Mouse (Mus musculus) embryonic fibroblast, embryonic 13.5 days (primary cell): ENCODE data around the gene Slx4. TPM values are rescaled to one million over a fixed set of nuclear protein-coding genes. Genes with fewer than 3 reads are reported as not detected.

Source experiments
- H3K27ac ChIP-seq: 2 replicates; pipeline ENCODE4 v1.5.1; 2012; ENCODE audit warnings: low read length, control low read depth, inconsistent platforms; ENCODE audit not compliant: insufficient read depth
- H3K4me1 ChIP-seq: 2 replicates; pipeline ENCODE4 v1.6.1; 2011; ENCODE audit warnings: low read length; ENCODE audit not compliant: control insufficient read depth, insufficient read depth
- H3K4me3 ChIP-seq: 2 replicates; pipeline ENCODE4 v1.5.1; 2011; ENCODE audit warnings: mild to moderate bottlenecking, control low read depth, low read length; ENCODE audit not compliant: insufficient read depth
- CTCF ChIP-seq: IDR thresholded peaks from 2 replicates; pipeline ENCODE4 v1.5.1; 2011; ENCODE audit warnings: mild to moderate bottlenecking, control low read depth, low read length, moderate library complexity, borderline replicate concordance; ENCODE audit not compliant: insufficient read depth
- POLR2A ChIP-seq: IDR thresholded peaks from 2 replicates; pipeline ENCODE4 v1.6.1; 2011; ENCODE audit warnings: low read depth, mild to moderate bottlenecking, control low read depth, low read length, moderate library complexity
- polyA plus RNA-seq: library from polyadenylated mRNA; stranded (reverse); fragments of >200 nt; gene quantifications from 2 replicates; pipeline ENCODE4 v1.2.4, GENCODE M21; 2011; ENCODE audit warnings: low read depth; ENCODE audit not compliant: missing spikeins, insufficient read length

Slx4 gene
- polyA plus RNA-seq = 34.3 and 35.1 TPM in 2 replicates

DNA sequence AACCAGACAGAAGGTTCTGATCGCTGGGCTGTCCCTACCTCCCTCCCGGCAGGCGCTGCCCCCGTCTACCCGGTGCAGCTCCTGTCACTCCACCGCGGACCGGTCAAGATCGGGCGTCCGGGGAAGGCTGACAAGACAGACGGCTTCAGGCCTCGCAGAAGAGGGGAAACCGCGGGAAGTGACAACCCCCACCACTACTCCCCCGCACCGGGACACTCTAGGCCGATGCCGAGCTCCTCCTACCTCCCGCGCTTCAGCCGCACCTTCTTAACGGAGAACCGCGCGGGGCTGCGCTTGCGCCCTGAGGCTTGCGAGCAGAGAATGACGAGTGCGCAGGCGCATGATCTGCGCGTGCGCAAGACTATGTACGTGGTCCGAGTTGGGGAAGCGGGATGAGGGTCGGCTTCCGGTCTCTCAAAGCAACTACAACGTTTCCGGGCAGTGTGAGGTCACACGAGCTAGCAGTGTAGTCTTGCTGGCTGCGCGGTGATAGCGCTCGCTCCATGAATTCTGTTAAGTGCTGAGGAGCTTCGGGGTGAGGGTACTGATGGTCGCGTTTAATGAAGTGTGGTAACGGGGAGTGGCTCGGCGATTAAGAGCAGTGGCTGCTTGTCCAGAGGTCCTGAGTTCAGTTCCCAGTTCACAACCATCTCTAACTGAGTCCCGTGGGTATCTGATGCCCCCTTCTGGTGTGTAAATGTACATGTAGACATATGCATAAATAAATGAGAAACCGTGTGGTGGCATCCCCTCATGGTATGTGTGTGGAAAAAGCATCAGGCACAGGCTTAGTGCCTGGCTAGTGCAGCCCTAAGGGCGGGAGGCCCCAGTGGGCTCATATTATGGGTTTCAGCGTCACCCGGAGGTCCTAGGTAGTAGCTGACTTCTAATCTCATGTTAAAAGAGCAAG is at the start of gene Slx4:
Gene Slx4, minus strand, starts transcription at position 282 of the 910 bp plus-strand sequence.
- TF ChIP-seq CTCF = no peak
- peak; percentile 96 for TF ChIP-seq POLR2A
- peak within 1 kb of the TSS; percentile 79 for H3K27ac ChIP-seq
- H3K4me3 ChIP-seq = peak within 1 kb of the TSS; percentile 84
- H3K4me1 ChIP-seq = no peaks in the 10 kb centered on the region

DNA sequence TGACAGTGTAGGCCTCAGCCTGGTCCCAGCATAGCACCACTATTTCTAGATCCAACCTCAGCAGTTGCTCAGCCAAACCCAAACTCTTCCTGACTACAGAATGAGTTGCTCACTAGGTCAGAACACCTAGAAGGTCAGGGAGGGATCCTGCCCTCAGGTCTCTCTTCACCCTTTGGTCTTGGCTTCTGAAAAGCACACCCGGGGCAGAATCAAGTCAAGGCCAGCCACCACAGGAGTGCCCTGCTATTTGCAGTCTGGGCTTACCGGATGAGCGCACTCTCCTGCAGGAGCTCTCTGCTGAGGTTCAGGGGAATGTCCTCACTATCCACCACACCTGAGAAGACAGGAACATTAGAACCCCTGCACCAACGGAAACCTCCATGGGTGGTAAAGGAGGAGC is 49.0 kb upstream of the Slx4 start:
- Histone ChIP-seq H3K4me1 (no peaks in the 10 kb centered on the region), H3K4me3 (no peak overlapping the region), H3K27ac (no peak overlapping the region)
- TF ChIP-seq POLR2A (no peak), CTCF (no peak)

GRCm38 (mm10) chr16:4045524-4045923 is 42.0 kb upstream of the Slx4 start:
- Histone ChIP-seq H3K4me3 (no peak overlapping the region), H3K4me1 (no peaks in the 10 kb centered on the region), H3K27ac (no peak overlapping the region)
- TF ChIP-seq CTCF = no peak
- TF ChIP-seq POLR2A = no peak

DNA sequence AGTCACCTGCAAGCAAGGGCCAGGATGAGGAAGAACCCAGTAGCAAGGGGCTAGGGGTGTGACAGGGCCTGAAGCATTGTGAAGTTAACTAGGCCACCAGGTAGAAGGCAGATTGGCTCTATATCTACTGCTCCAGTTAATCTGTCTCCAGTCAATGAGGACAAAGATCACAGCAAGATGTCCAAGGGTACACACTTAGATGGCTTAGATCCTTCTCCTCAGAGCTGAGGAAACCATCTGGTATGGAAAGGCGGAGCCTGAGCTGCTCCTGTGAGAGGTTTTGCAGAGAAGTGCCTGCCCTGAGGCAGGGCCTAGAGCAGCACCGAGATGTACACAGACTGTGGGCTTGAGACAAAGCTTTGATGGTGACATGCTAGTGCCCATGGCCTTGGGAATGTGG is 40.5 kb upstream of the Slx4 start:
- H3K4me1 ChIP-seq = no peaks in the 10 kb centered on the region
- TF ChIP-seq CTCF = no peak
- H3K27ac ChIP-seq = no peak overlapping the region
- H3K4me3 ChIP-seq = no peak overlapping the region

GRCm38 (mm10) chr16:4041646-4042045 is 38.1 kb upstream of the Slx4 start:
- TF ChIP-seq CTCF (no peak), POLR2A (no peak)
- no peak overlapping the region for H3K4me3 ChIP-seq
- H3K27ac ChIP-seq = no peak overlapping the region
- H3K4me1 ChIP-seq = no peaks in the 10 kb centered on the region

GRCm38 (mm10) chr16:4040206-4040605 is 36.6 kb upstream of the Slx4 start:
- H3K27ac ChIP-seq = no peak overlapping the region
- no peaks in the 10 kb centered on the region for H3K4me1 ChIP-seq
- TF ChIP-seq CTCF = no peak
- TF ChIP-seq POLR2A = no peak
- H3K4me3 ChIP-seq = no peak overlapping the region

DNA sequence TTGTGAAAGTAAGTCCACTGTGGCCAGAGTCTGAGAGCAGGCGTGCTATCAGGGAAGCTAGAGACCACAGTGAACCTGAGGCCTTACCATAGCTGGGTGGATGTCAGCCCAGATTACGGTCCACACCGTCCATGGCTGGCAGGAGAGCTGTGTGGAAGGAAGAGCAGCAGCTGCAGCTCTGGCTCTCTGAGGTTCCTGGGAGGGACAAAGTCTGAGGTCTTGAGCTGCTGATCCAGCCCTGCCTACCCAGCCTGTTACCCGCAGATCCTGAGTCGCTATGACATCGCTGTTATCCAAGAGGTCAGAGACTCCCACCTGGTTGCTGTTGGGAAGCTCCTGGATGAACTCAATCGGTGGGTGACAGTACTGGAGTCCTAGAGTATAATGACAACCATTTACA is 34.1 kb upstream of the Slx4 start:
- Histone ChIP-seq H3K4me1 (no peaks in the 10 kb centered on the region), H3K27ac (no peak overlapping the region), H3K4me3 (no peak overlapping the region)
- no peak for TF ChIP-seq POLR2A
- no peak for TF ChIP-seq CTCF

GRCm38 (mm10) chr16:4036807-4037206 is 33.2 kb upstream of the Slx4 start, which contains the start of gene Dnase1:
Gene Dnase1, plus strand, starts transcription at chr16:4036942.
- H3K4me1 ChIP-seq = no peaks in the 10 kb centered on the region
- no peak within 1 kb of the TSS for H3K27ac ChIP-seq
- H3K4me3 ChIP-seq = no peak within 1 kb of the TSS
- no peak for TF ChIP-seq POLR2A
- no peak for TF ChIP-seq CTCF

GRCm38 (mm10) chr16:4035575-4035974 is 32.0 kb upstream of the Slx4 start:
- no peaks in the 10 kb centered on the region for H3K4me1 ChIP-seq
- H3K27ac ChIP-seq = no peak overlapping the region
- TF ChIP-seq CTCF (no peak), POLR2A (no peak)
- H3K4me3 ChIP-seq = no peak overlapping the region

- Histone ChIP-seq H3K4me3 (no peak overlapping the region), H3K4me1 (no peaks in the 10 kb centered on the region), H3K27ac (no peak overlapping the region)
- TF ChIP-seq CTCF (no peak), POLR2A (no peak)
These were observed 30.9 kb upstream of the Slx4 start for GRCm38 (mm10) chr16:4034476-4034875.

DNA sequence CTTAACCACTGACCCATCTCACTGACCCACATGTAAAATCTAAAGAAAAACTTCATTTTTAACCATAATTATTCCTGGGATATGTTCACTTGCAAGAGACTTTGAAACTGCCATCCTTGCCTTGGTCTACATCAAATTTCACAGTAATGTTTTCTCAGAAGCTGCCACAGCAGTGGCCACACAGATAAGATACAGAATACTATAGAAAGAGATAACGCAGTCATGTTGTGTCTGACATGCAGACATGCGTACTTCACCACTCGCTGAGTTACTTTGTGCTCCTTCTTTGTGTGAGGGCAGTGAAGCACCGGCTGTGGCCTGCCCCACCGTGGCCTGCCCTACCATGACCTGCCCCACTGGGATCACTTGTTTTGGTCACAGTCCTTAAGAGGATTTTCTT is 30.4 kb upstream of the Slx4 start:
- no peak for TF ChIP-seq CTCF
- TF ChIP-seq POLR2A = no peak
- no peaks in the 10 kb centered on the region for H3K4me1 ChIP-seq
- no peak overlapping the region for H3K4me3 ChIP-seq
- no peak overlapping the region for H3K27ac ChIP-seq
